Mouse (Mus musculus) hindbrain, embryonic 11.5 days (tissue): ENCODE results near the gene Zdhhc5. TPM values are rescaled to one million over a fixed set of nuclear protein-coding genes. Genes with fewer than 3 reads are reported as not detected.

Source experiments
- ATAC-seq: fragments of 200-750 bp; cut with Nextera tagmentation; 2 replicates; pipeline ENCODE4 v1.8.0; 2017; ENCODE audit warnings: mild to moderate bottlenecking, moderate TSS enrichment, moderate library complexity; ENCODE audit not compliant: low FRiP score
- DNase-seq: peaks from one replicate; pipeline ENCODE4 v3.0.0-alpha.2; 2015; ENCODE audit warnings: low spot score
- H3K27ac ChIP-seq: fragments of 300-500 bp; sonication (generic); 2 replicates; pipeline ENCODE4 v1.5.1; 2014; ENCODE audit warnings: mild to moderate bottlenecking, low read depth, low read length
- H3K27me3 ChIP-seq: fragments of 300-500 bp; sonication (generic); 2 replicates; pipeline ENCODE4 v1.6.1; 2014; ENCODE audit warnings: mild to moderate bottlenecking, low read length, moderate library complexity, mixed read lengths; ENCODE audit not compliant: control insufficient read depth, insufficient read depth
- H3K36me3 ChIP-seq: fragments of 300-500 bp; sonication (generic); 2 replicates; pipeline ENCODE4 v1.6.1; 2014; ENCODE audit warnings: mild to moderate bottlenecking, low read length, moderate library complexity, mixed read lengths; ENCODE audit not compliant: control insufficient read depth, insufficient read depth
- H3K4me1 ChIP-seq: fragments of 300-500 bp; sonication (generic); replicated peaks from 2 replicates; pipeline ENCODE4 v1.6.1; 2014; ENCODE audit warnings: low read length, mixed read lengths; ENCODE audit not compliant: control insufficient read depth, insufficient read depth
- H3K4me2 ChIP-seq: fragments of 300-500 bp; sonication (generic); replicated peaks from 2 replicates; pipeline ENCODE4 v1.6.1; 2014; ENCODE audit warnings: mild to moderate bottlenecking, low read depth, low read length
- H3K4me3 ChIP-seq: fragments of 300-500 bp; sonication (generic); 2 replicates; pipeline ENCODE4 v1.5.1; 2014; ENCODE audit warnings: low read depth, low read length
- H3K9ac ChIP-seq: fragments of 300-500 bp; sonication (generic); 2 replicates; pipeline ENCODE4 v1.6.1; 2014; ENCODE audit warnings: low read depth, low read length
- H3K9me3 ChIP-seq: fragments of 300-500 bp; sonication (generic); 2 replicates; pipeline ENCODE4 v1.6.1; 2016; ENCODE audit warnings: low read length; ENCODE audit not compliant: control insufficient read depth
- WGBS: fragments of 180-500 bp; shearing (Covaris S2); extraction: QIAGEN DNeasy Blood & Tissue Kit; methylation state at CpG from one replicate; pipeline ENCODE4 v1.1.7; 2014; 5-methylcytosine and 5-hydroxymethylcytosine counted together
- polyA plus RNA-seq: library from polyadenylated mRNA; unstranded; fragments of >200 nt; fragmentation: Nextera tagmentation; extraction: Ambion mirVana; gene quantifications from 2 replicates; pipeline ENCODE4 v1.2.1, GENCODE M21; 2014

Zdhhc5 gene
- polyA plus RNA-seq, 1 experiment from 2014 or later: 30.1 TPM

- Histone ChIP-seq H3K9me3 (no peaks in the 10 kb centered on the region), H3K4me2 (no peak overlapping the region), H3K36me3 (peaks cover 12% of the 10 kb centered on the region), H3K4me1 (no peaks in the 10 kb centered on the region), H3K27me3 (no peaks in the 10 kb centered on the region), H3K4me3 (no peak overlapping the region), H3K9ac (no peak overlapping the region), H3K27ac (no peak overlapping the region)
- ATAC-seq: no peak
- DNase-seq: no peak
- WGBS: 95% methylated on average over 5 of the region's 5 CpGs
Observed at GRCm38 (mm10) chr2:84695007-84695695, 19.8 kb downstream of the Zdhhc5 start.

- no peak overlapping the region for H3K4me3 ChIP-seq
- H3K27me3 ChIP-seq: no peaks in the 10 kb centered on the region
- H3K27ac ChIP-seq: no peak overlapping the region
- no peaks in the 10 kb centered on the region for H3K9me3 ChIP-seq
- no peaks in the 10 kb centered on the region for H3K4me1 ChIP-seq
- H3K9ac ChIP-seq: no peak overlapping the region
- no peak overlapping the region for H3K4me2 ChIP-seq
- H3K36me3 ChIP-seq: peaks cover 28% of the 10 kb centered on the region
- DNase-seq (no peak), ATAC-seq (no peak)
- 91% methylated on average over 12 of the region's 12 CpGs for WGBS
Observed at GRCm38 (mm10) chr2:84690050-84690449, 24.9 kb downstream of the Zdhhc5 start.

- Histone ChIP-seq H3K4me1 (no peaks in the 10 kb centered on the region), H3K9me3 (no peaks in the 10 kb centered on the region), H3K27ac (no peak overlapping the region), H3K4me2 (no peak overlapping the region), H3K9ac (no peak overlapping the region), H3K27me3 (no peaks in the 10 kb centered on the region), H3K4me3 (no peak overlapping the region), H3K36me3 (peaks cover 21% of the 10 kb centered on the region)
- ATAC-seq: no peak
- no peak for DNase-seq
- WGBS: 73% methylated on average over 2 of the region's 2 CpGs
Observed at GRCm38 (mm10) chr2:84688080-84688844, 26.7 kb downstream of the Zdhhc5 start.

GRCm38 (mm10) chr2:84682605-84683183, 32.3 kb downstream of the Zdhhc5 start:
- WGBS: 91% methylated on average over 6 of the region's 6 CpGs
- ATAC-seq: no peak
- Histone ChIP-seq H3K4me2 (no peak overlapping the region), H3K4me1 (peaks cover 3% of the 10 kb centered on the region), H3K27me3 (no peaks in the 10 kb centered on the region), H3K27ac (no peak overlapping the region), H3K9ac (no peak overlapping the region), H3K4me3 (no peak overlapping the region), H3K36me3 (peaks cover 9% of the 10 kb centered on the region; the same call in 1 of the 2 replicates), H3K9me3 (no peaks in the 10 kb centered on the region)
- no peak for DNase-seq

GRCm38 (mm10) chr2:84679016-84679415, 36.0 kb downstream of the Zdhhc5 start, which contains the start of gene Tmx2:
Gene Tmx2, minus strand, starts transcription at chr2:84679140.
- Histone ChIP-seq H3K9me3 (no peaks in the 10 kb centered on the region), H3K4me2 (peak within 1 kb of the TSS; percentile 51), H3K27ac (peak within 1 kb of the TSS; percentile 58), H3K9ac (peak within 1 kb of the TSS; percentile 89), H3K4me1 (peaks cover 3% of the 10 kb centered on the region), H3K36me3 (0 out of 2 replicates have a peak, but pooled peaks cover 2% of the 10 kb centered on the region), H3K4me3 (peak within 1 kb of the TSS; percentile 97), H3K27me3 (no peaks in the 10 kb centered on the region)
- DNase-seq (no peak), ATAC-seq (no peak)
- 19% methylated on average over 8 of the region's 8 CpGs for WGBS

- 0 out of 2 replicates have a peak, but pooled peaks cover 2% of the 10 kb centered on the region for H3K36me3 ChIP-seq
- H3K9me3 ChIP-seq: no peaks in the 10 kb centered on the region
- ATAC-seq (peak; percentile 100), DNase-seq (peak; percentile 97)
- WGBS: under 1% methylated on average over 43 of the region's 44 CpGs
- H3K9ac ChIP-seq: peak within 1 kb of the TSS; percentile 89
- H3K4me2 ChIP-seq: peak within 1 kb of the TSS; percentile 51
- no peaks in the 10 kb centered on the region for H3K27me3 ChIP-seq
- peaks cover 3% of the 10 kb centered on the region for H3K4me1 ChIP-seq
- peak within 1 kb of the TSS; percentile 58 for H3K27ac ChIP-seq
- H3K4me3 ChIP-seq: peak within 1 kb of the TSS; percentile 97
Observed at GRCm38 (mm10) chr2:84677968-84678880, 36.8 kb downstream of the Zdhhc5 start, which contains the start of the genes Gm28635 and Med19. Gene Gm28635, minus strand, starts transcription at chr2:84678041. Gene Med19, plus strand, starts transcription at chr2:84678402.

GRCm38 (mm10) chr2:84677270-84677967, 37.6 kb downstream of the Zdhhc5 start:
- DNase-seq (peak; percentile 58), ATAC-seq (peak; percentile 75)
- H3K4me1 ChIP-seq: peaks cover 3% of the 10 kb centered on the region
- H3K36me3 ChIP-seq: 0 out of 2 replicates have a peak, but pooled peaks cover 2% of the 10 kb centered on the region
- no peaks in the 10 kb centered on the region for H3K9me3 ChIP-seq
- peak overlapping the region; percentile 31 for H3K4me2 ChIP-seq
- 0 out of 2 replicates have a peak overlapping the region, but pooled peaks have one; percentile 2 for H3K27ac ChIP-seq
- H3K27me3 ChIP-seq: no peaks in the 10 kb centered on the region
- H3K4me3 ChIP-seq: peak overlapping the region; percentile 40
- 10% methylated on average over 22 of the region's 22 CpGs for WGBS
- peak overlapping the region; percentile 37 for H3K9ac ChIP-seq
